Mouse (Mus musculus) left cerebral cortex, postnatal 14 days (tissue): Measurements from ENCODE around the gene Vmn2r77. TPM values are rescaled to one million over a fixed set of nuclear protein-coding genes. Genes with fewer than 3 reads are reported as not detected.
"Not testable (repeated sequence)": the region's sequence is repeated elsewhere in the genome, so short reads cannot be mapped to it uniquely, and the experiment has no call there.

Experiments
- DNase-seq, 2 experiments: peaks; one replicate each; pipeline ENCODE4 v3.0.0; 2021 to 2022; ENCODE audit warnings: low spot score in 2 of 2, mixed read lengths in 1 of 2
- intact Hi-C: fragments of 180-260 bp; cut with DNase I; formaldehyde crosslinking; loops from one replicate; pipeline ENCODE4 v1.15.1; 2025
- long read RNA-seq, 2 experiments: library from polyadenylated mRNA; stranded (forward); transcript quantifications; one replicate each; pipeline ENCODE4 v2.0.0; 2021
- total RNA-seq, 2 experiments: library from RNA; stranded (reverse); gene quantifications; 2 replicates each; pipeline ENCODE4 v1.2.3; 2021

Vmn2r77 gene
- not detected for total RNA-seq
- long read RNA-seq, experiment 1, result 0 reads
- long read RNA-seq, experiment 2, result 0 reads

DNA sequence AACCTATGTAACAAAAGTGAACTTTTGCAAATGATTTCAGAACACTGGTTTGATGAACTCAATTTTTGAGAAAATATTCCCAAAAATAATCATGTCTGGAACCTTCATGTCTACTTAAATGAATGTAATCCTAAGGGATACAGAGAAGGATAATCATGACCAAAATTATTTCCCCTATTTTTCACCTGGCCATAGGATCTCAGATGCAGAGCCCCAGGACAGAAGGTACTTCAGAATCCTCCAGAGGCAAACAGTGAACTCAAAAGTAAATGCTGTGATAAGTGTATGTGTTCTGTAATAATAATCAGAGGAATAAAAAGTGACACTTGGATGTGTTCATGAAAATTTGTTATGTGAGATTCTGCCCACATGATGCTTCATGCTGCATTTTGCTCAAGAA is at the start of gene Vmn2r77:
Gene Vmn2r77 (plus strand): TSS at position 301 of the 400 bp plus-strand sequence.
- DNase-seq, result no peak
- intact Hi-C loops, result no loop called here

DNA sequence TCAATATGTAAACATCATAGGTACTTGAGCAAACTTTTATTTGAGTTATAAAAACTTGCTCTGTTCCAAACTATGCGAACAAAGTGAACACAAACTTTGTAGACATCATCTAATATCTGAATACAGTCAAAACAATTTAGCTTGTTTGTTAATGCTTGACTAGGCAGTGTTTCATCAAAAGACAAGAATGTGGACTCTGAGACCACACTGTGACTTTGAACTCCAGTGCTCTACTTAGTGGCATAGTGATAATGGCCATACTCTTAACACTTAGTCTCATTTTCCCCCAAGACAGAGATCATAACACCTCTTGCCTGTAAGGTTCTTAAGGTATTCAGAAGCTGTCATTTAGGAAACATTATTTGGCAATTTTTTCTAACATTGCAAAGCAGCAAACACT is 34.1 kb upstream of the Vmn2r77 start:
- intact Hi-C loops, result no loop called here
- no peak for DNase-seq

DNA sequence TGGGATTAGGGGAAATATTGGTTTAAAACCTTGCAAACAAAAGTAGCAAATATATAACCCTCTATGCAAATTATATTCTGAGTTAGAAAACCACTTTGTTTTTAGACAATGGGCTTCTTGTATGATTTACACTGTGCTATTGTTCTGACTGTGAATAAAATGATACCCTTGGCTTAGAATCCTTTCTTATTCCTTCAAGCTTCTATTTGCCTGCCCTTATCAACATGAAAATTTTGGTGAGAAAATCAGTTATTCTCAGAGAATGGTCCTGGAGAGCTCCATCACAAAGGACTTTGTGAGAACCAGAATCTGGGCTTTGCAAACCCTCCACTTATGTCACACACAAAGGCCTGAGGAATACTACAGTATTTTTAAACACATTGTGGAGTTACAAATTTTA is 30.2 kb upstream of the Vmn2r77 start:
- intact Hi-C loops, result no loop called here
- DNase-seq, result no peak

DNA sequence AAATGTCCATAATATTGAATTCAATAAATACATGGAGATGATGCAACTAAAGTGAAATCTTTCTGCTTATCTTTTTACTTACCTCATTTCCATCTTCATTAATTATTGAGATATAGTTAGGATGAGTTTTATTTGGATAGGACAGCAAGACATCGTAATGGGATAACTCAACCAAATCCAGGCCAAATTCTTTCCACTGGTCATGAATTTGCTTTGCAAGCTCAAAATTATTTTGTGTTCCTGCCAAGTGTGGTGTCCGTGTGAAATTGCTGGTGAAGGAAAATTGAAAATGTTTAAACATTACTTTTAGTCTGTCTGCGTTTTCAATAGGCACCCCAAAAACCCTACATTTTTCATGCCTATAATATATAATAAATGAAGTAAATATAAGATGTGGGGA is 23.2 kb upstream of the Vmn2r77 start:
- intact Hi-C loops, result no loop called here
- no peak for DNase-seq

DNA sequence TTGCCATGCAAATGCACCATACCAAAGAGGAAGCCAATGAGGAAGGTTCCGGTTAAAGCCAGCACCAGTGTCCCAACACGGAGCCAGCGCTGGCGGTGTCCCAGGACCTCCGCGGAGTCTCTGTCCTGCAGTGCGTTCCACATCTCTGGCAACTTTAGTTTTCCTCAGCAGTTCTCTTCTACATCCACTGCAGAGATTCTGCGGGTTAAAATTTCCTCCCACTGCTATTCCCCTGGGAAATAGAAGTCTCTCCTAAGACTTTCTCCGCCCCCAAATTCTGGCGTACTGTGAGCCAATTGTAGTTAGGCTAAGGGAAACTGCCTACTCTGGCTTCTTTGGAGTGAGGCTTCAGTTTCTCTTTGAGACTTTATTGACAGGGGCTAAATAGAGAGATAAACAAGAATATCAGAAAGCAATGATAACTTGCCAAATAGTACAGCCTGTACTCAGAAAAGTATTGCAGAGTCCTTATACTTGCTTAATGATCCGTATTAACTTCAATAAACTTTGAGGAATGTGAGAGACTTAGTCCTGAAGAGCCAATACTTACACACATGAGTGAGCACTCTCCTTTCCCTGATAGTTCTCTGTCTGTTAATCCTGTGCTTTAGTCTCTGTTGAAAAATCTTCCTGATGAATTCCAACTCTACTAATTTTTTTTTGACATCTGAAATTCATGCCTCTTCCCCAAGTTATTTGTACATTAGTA is 19.1 kb upstream of the Vmn2r77 start, which contains the start of gene Folh1:
Gene Folh1 (minus strand): TSS at position 327 of the 709 bp plus-strand sequence.
- intact Hi-C loops, result no loop called here
- DNase-seq, result peak; percentile 22 to 30

DNA sequence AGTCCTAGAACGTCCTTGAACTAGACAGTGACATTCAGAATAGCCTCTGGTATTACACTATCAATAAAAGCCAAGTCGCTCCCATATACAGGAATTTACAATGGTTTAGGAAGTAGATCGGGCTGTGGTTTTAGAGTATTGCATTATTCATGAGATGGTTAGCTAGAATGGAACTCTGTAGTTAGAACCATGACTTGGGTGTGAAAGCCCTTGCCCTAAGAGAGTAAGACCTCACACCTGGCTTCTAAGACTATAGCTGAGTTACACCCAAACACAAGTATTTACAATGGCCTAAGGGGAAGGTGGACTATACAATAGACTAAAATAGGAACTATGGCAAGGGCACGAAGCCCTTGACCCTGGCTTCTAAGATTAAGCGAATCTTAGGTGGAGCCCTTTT is 20.4 kb downstream of the Vmn2r77 start:
- DNase-seq, intact Hi-C loops: not testable (repeated sequence)

DNA sequence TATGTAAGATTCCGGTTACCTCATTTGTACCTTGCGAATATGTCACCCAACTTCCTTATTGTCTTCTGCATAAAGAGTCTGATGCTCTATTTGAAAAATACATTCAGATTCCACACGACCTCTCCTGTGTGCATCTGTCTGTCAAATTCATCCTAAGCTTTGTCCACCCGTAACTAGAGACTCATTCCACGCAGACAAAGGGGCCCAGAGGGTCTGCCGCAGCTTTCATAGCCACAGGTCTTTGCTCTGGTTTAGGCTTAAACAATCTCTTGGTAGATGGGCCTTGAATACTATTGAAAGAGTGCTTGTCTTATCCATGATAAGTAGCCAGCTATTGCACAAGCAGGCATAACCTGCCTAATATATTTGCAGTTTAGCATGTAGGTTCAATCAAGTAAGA is 20.9 kb downstream of the Vmn2r77 start:
- DNase-seq, intact Hi-C loops: not testable (repeated sequence)

DNA sequence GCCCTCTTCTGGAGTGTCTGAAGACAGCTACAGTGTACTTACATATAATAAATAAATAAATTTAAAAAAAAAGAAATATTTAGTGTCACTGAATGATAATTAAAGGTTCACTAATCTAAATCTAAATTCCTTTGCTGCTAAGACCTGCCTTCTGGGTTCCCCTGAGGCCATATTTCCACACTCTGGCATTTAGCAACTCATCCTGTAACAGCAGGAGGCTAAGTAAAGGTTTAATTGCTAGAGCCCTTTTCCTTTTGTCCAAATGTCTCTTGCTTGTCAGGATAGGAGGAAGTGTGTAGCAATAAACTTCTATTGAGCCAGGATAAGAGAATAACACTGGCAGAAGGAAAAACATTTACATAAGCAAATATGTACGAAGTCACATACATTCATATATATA is 21.6 kb downstream of the Vmn2r77 start:
- intact Hi-C loops, result no loop called here
- DNase-seq, result no peak

Other genes starting within 250 kb of the Vmn2r77 start
- gene Olfr295, start 211.2 kb upstream of the Vmn2r77 start, total RNA-seq, result not detected
- gene Olfr294, start 178.4 kb upstream of the Vmn2r77 start, total RNA-seq, result not detected
- not detected for gene Olfr293, start 146.0 kb upstream of the Vmn2r77 start, total RNA-seq
- gene Olfr292, start 106.7 kb upstream of the Vmn2r77 start, total RNA-seq, result not detected
- 1 to 10 TPM; 4.7 to 5.1 TPM for gene Folh1, start 19.1 kb upstream of the Vmn2r77 start, total RNA-seq
- not detected for gene Vmn2r78, start 120.1 kb downstream of the Vmn2r77 start, total RNA-seq
- under 1 TPM in 1 of 2 experiments, not detected in 1; 0.04 TPM for gene Vmn2r79, start 201.1 kb downstream of the Vmn2r77 start, total RNA-seq